Mouse (Mus musculus): ENCODE results near the gene Prim2. TPM values are rescaled to one million over a fixed set of nuclear protein-coding genes. Genes with fewer than 3 reads are reported as not detected.

Prim2 gene
- polyA plus RNA-seq, 1 experiment: 15.6 TPM

GRCm38 (mm10) chr1:33578593-33578992 is 91.0 kb downstream of the Prim2 start:
- no peak overlapping the region for H3K4me3 ChIP-seq (ENCODE audit: insufficient read depth, low read length)
- H3K4me1 ChIP-seq (ENCODE audit: control insufficient read depth, insufficient read depth, low read length): no peaks in the 10 kb centered on the region
- no peak overlapping the region for H3K27ac ChIP-seq (ENCODE audit: insufficient read depth, low read depth, low read length)
- TF ChIP-seq CTCF (IDR thresholded peaks at IDR 0.05; ENCODE audit: low read depth, low read length): no peak
- no peak for TF ChIP-seq POLR2A (IDR thresholded peaks at IDR 0.05; ENCODE audit: borderline replicate concordance, low read depth, low read length)

- TF ChIP-seq CTCF (IDR thresholded peaks at IDR 0.05; ENCODE audit: low read depth, low read length) (no peak), POLR2A (IDR thresholded peaks at IDR 0.05; ENCODE audit: borderline replicate concordance, low read depth, low read length) (no peak)
- Histone ChIP-seq H3K27ac (ENCODE audit: insufficient read depth, low read depth, low read length) (no peak overlapping the region), H3K4me3 (ENCODE audit: insufficient read depth, low read length) (no peak overlapping the region), H3K4me1 (ENCODE audit: control insufficient read depth, insufficient read depth, low read length) (no peaks in the 10 kb centered on the region)
Observed at GRCm38 (mm10) chr1:33574459-33574858, 95.1 kb downstream of the Prim2 start.

GRCm38 (mm10) chr1:33565764-33566401 is 103.7 kb downstream of the Prim2 start:
- no peak for TF ChIP-seq CTCF (IDR thresholded peaks at IDR 0.05; ENCODE audit: low read depth, low read length)
- TF ChIP-seq POLR2A (IDR thresholded peaks at IDR 0.05; ENCODE audit: borderline replicate concordance, low read depth, low read length): no peak
- Histone ChIP-seq H3K4me3 (ENCODE audit: insufficient read depth, low read length) (no peak overlapping the region), H3K27ac (ENCODE audit: insufficient read depth, low read depth, low read length) (no peak overlapping the region), H3K4me1 (ENCODE audit: control insufficient read depth, insufficient read depth, low read length) (no peaks in the 10 kb centered on the region)

GRCm38 (mm10) chr1:33564032-33564431 is 105.6 kb downstream of the Prim2 start:
- Histone ChIP-seq H3K27ac (ENCODE audit: insufficient read depth, low read depth, low read length) (no peak overlapping the region), H3K4me3 (ENCODE audit: insufficient read depth, low read length) (no peak overlapping the region), H3K4me1 (ENCODE audit: control insufficient read depth, insufficient read depth, low read length) (no peaks in the 10 kb centered on the region)
- no peak for TF ChIP-seq CTCF (IDR thresholded peaks at IDR 0.05; ENCODE audit: low read depth, low read length)
- TF ChIP-seq POLR2A (IDR thresholded peaks at IDR 0.05; ENCODE audit: borderline replicate concordance, low read depth, low read length): no peak

- Histone ChIP-seq H3K4me1 (ENCODE audit: control insufficient read depth, insufficient read depth, low read length) (no peaks in the 10 kb centered on the region), H3K27ac (ENCODE audit: insufficient read depth, low read depth, low read length) (no peak overlapping the region), H3K4me3 (ENCODE audit: insufficient read depth, low read length) (no peak overlapping the region)
- TF ChIP-seq POLR2A (IDR thresholded peaks at IDR 0.05; ENCODE audit: borderline replicate concordance, low read depth, low read length) (no peak), CTCF (IDR thresholded peaks at IDR 0.05; ENCODE audit: low read depth, low read length) (no peak)
Observed at GRCm38 (mm10) chr1:33563611-33564010, 106.0 kb downstream of the Prim2 start.

- Histone ChIP-seq H3K4me1 (ENCODE audit: control insufficient read depth, insufficient read depth, low read length) (no peaks in the 10 kb centered on the region), H3K27ac (ENCODE audit: insufficient read depth, low read depth, low read length) (no peak overlapping the region), H3K4me3 (ENCODE audit: insufficient read depth, low read length) (no peak overlapping the region)
- TF ChIP-seq CTCF (IDR thresholded peaks at IDR 0.05; ENCODE audit: low read depth, low read length) (no peak), POLR2A (IDR thresholded peaks at IDR 0.05; ENCODE audit: borderline replicate concordance, low read depth, low read length) (no peak)
Observed at GRCm38 (mm10) chr1:33556638-33557037, 113.0 kb downstream of the Prim2 start.

- no peak overlapping the region for H3K27ac ChIP-seq (ENCODE audit: insufficient read depth, low read depth, low read length)
- no peak overlapping the region for H3K4me3 ChIP-seq (ENCODE audit: insufficient read depth, low read length)
- TF ChIP-seq CTCF (IDR thresholded peaks at IDR 0.05; ENCODE audit: low read depth, low read length) (no peak), POLR2A (IDR thresholded peaks at IDR 0.05; ENCODE audit: borderline replicate concordance, low read depth, low read length) (no peak)
- H3K4me1 ChIP-seq (ENCODE audit: control insufficient read depth, insufficient read depth, low read length): no peaks in the 10 kb centered on the region
Observed at GRCm38 (mm10) chr1:33555626-33556025, 114.0 kb downstream of the Prim2 start.

GRCm38 (mm10) chr1:33551350-33551749 is 118.2 kb downstream of the Prim2 start:
- no peak overlapping the region for H3K4me3 ChIP-seq (ENCODE audit: insufficient read depth, low read length)
- H3K27ac ChIP-seq (ENCODE audit: insufficient read depth, low read depth, low read length): no peak overlapping the region
- no peaks in the 10 kb centered on the region for H3K4me1 ChIP-seq (ENCODE audit: control insufficient read depth, insufficient read depth, low read length)
- TF ChIP-seq CTCF (IDR thresholded peaks at IDR 0.05; ENCODE audit: low read depth, low read length) (no peak), POLR2A (IDR thresholded peaks at IDR 0.05; ENCODE audit: borderline replicate concordance, low read depth, low read length) (no peak)

GRCm38 (mm10) chr1:33541708-33542107 is 127.9 kb downstream of the Prim2 start:
- H3K27ac ChIP-seq (ENCODE audit: insufficient read depth, low read depth, low read length): no peak overlapping the region
- no peaks in the 10 kb centered on the region for H3K4me1 ChIP-seq (ENCODE audit: control insufficient read depth, insufficient read depth, low read length)
- TF ChIP-seq POLR2A (IDR thresholded peaks at IDR 0.05; ENCODE audit: borderline replicate concordance, low read depth, low read length): no peak
- TF ChIP-seq CTCF (IDR thresholded peaks at IDR 0.05; ENCODE audit: low read depth, low read length): no peak
- H3K4me3 ChIP-seq (ENCODE audit: insufficient read depth, low read length): no peak overlapping the region

- H3K4me3 ChIP-seq (ENCODE audit: insufficient read depth, low read length): no peak overlapping the region
- no peak overlapping the region for H3K27ac ChIP-seq (ENCODE audit: insufficient read depth, low read depth, low read length)
- H3K4me1 ChIP-seq (ENCODE audit: control insufficient read depth, insufficient read depth, low read length): no peaks in the 10 kb centered on the region
- TF ChIP-seq CTCF (IDR thresholded peaks at IDR 0.05; ENCODE audit: low read depth, low read length) (no peak), POLR2A (IDR thresholded peaks at IDR 0.05; ENCODE audit: borderline replicate concordance, low read depth, low read length) (no peak)
Observed at GRCm38 (mm10) chr1:33537948-33538347, 131.6 kb downstream of the Prim2 start.

Measured in bone marrow macrophage, adult 2 months (primary cell).